Mouse (Mus musculus) myocyte (in vitro differentiated cells): ENCODE results near the gene Eipr1.

Experiments
- MAX ChIP-seq: IDR thresholded peaks from one replicate; pipeline ENCODE4 v1.6.1; 2011; ENCODE audit warnings: low read depth, mild to moderate bottlenecking, control low read depth
- MYOD1 ChIP-seq, 3 experiments: IDR thresholded peaks; one replicate each; pipeline ENCODE4 v1.6.1; 2011; ENCODE audit warnings: control low read depth in 2 of 3, low read depth in 2 of 3, mild to moderate bottlenecking in 2 of 3, moderate library complexity in 1 of 3; ENCODE audit not compliant: insufficient read length in 2 of 3, control insufficient read depth in 1 of 3
- MYOG ChIP-seq, 3 experiments: IDR thresholded peaks; one replicate each; pipeline ENCODE4 v1.6.1; 2011; ENCODE audit warnings: control low read depth in 2 of 3, low read depth in 2 of 3, mild to moderate bottlenecking in 2 of 3; ENCODE audit not compliant: insufficient read length in 2 of 3, control insufficient read depth in 1 of 3, insufficient read depth in 1 of 3
- POLR2A ChIP-seq: IDR thresholded peaks from one replicate; pipeline ENCODE4 v1.6.1; 2011; ENCODE audit warnings: low read depth, mild to moderate bottlenecking, control low read depth, moderate library complexity; ENCODE audit not compliant: insufficient read length
- USF1 ChIP-seq: IDR thresholded peaks from one replicate; pipeline ENCODE4 v1.6.1; 2011; ENCODE audit warnings: low read depth, mild to moderate bottlenecking, control low read depth, moderate library complexity

- no peak for TF ChIP-seq MYOD1 (IDR thresholded peaks at IDR 0.05; ENCODE audit: control insufficient read depth in 1 of 3, insufficient read length in 2 of 3, low read depth in 2 of 3)
- no peak for TF ChIP-seq POLR2A
- TF ChIP-seq MAX, result no peak
- no peak for TF ChIP-seq MYOG (IDR thresholded peaks at IDR 0.05; ENCODE audit: control insufficient read depth in 1 of 3, insufficient read depth in 1 of 3, insufficient read length in 2 of 3, low read depth in 2 of 3)
- no peak for TF ChIP-seq USF1
Observed at GRCm38 (mm10) chr12:28750876-28751275, 727 bp upstream of the Eipr1 start.
